Mouse (Mus musculus) kidney, postnatal 25 days (tissue): ENCODE results near the gene Atxn2.
A peak's percentile ranks its signal among the peaks of the same experiment; 100 is the strongest.
"Not testable (repeated sequence)": the region's sequence is repeated elsewhere in the genome, so short reads cannot be mapped to it uniquely, and the experiment has no call there.

Source experiments
- DNase-seq, 2 experiments: peaks; one replicate each; pipeline ENCODE4 v3.0.0; 2021; ENCODE audit warnings: mixed read lengths in 2 of 2

The Atxn2 gene

GRCm38 (mm10) chr5:121711928-121712231 is 743 bp downstream of the Atxn2 start:
- no peak for DNase-seq

- DNase-seq = peak; percentile 38 to 74
Observed at GRCm38 (mm10) chr5:121712232-121712933, 1.2 kb downstream of the Atxn2 start.

DNA sequence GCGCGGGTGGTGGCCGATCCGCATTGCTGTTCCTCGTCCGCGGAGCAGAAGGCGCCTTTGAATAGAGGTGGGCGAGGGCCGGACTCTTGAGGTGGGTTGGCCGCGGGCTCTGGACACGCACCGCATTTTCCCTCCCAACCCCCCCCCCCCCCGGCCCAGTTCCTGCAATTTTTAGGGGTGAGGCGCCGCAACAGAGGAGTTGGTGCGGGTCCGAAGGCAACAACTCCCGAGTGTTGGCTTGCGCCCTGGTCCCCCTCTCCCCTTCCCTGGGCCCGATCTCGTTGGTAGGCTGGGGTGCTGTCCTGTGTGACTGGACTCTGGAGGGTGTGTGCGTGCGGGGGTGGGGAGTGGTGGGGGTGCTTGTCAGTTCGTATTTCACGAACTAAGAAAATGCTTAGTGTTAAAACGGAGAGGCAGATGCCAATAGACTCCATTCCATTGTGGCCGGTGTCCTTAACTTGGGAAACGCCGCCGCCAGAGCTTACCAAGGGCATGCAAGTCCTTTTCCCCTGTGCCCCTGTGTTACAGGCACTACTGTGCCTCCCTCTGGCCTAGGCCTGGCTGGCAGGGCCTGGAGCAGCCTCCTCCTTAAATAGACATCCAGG is 1.9 kb downstream of the Atxn2 start:
- peak; percentile 73 to 85 for DNase-seq

- peak in 1 of 2 experiments; percentile 31 for DNase-seq
Observed at GRCm38 (mm10) chr5:121714331-121714730, 3.2 kb downstream of the Atxn2 start.

GRCm38 (mm10) chr5:121714928-121715327 is 3.8 kb downstream of the Atxn2 start:
- DNase-seq = peak; percentile 34 to 64

DNA sequence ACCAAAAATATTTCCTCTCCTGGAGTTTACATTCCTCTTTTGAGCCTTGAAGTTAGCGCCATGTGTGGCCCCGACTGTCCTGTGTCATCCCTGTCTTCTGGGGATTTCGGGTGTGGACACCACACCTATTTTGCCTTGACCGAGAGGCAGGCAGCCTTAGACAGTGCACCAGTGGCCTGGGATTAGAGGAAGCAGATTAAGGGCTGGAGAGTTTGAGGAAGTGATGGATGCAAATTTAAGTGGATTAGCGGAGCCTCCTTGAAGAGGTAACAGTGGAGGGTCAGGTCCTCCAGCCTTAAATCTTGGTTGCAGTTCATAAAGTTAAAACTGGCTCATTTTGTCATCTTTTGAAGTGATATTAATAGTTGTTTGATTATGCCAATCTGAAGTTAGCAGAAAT is 7.3 kb downstream of the Atxn2 start:
- peak in 1 of 2 experiments; percentile 16 for DNase-seq

GRCm38 (mm10) chr5:121720888-121721585 is 9.9 kb downstream of the Atxn2 start:
- DNase-seq = peak; percentile 52 to 63

DNA sequence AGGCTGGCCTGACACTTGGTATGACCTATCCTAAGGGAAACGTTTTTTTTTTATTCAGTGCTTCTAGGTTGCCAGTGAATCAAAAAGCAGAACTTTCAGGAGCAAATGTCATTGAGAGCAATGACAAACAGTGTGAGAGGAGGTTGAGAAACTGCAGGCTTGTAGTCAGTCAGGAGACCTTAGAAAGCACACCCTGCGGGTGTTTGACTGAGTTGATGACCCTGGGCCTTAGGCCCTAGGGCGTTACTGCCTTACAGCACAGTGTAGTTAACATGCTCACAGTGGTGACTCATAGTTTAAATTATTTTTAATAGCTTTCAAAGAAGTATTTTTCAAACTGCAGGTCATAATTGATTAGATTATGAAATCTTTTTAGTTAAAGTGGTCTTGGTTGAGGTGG is 10.7 kb downstream of the Atxn2 start:
- DNase-seq = no peak

GRCm38 (mm10) chr5:121724678-121725077 is 13.5 kb downstream of the Atxn2 start:
- DNase-seq = peak in 1 of 2 experiments; percentile 52

DNA sequence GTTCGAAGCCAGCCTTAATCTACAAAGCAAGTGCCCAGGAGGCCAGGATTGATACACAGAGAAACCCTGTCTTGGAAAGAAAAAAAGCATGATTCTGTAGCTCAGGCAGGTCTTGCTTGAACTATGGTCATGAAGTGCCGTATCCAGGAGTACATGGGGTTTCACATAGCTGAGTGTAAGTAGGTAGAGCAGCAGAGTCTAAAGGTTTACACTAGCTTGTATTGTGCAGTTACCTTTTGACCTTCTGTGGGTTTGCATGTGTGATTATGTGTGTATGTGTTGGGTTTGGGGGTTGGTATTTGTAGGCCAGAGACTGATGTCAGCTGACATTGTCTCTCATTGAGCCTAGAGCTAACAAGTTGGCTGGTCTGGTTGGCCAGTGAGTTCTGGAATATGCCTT is 18.9 kb downstream of the Atxn2 start:
- DNase-seq = no peak

GRCm38 (mm10) chr5:121736641-121737040 is 25.5 kb downstream of the Atxn2 start:
- no peak for DNase-seq

GRCm38 (mm10) chr5:121738162-121738561 is 27.0 kb downstream of the Atxn2 start:
- DNase-seq = not testable (repeated sequence)

DNA sequence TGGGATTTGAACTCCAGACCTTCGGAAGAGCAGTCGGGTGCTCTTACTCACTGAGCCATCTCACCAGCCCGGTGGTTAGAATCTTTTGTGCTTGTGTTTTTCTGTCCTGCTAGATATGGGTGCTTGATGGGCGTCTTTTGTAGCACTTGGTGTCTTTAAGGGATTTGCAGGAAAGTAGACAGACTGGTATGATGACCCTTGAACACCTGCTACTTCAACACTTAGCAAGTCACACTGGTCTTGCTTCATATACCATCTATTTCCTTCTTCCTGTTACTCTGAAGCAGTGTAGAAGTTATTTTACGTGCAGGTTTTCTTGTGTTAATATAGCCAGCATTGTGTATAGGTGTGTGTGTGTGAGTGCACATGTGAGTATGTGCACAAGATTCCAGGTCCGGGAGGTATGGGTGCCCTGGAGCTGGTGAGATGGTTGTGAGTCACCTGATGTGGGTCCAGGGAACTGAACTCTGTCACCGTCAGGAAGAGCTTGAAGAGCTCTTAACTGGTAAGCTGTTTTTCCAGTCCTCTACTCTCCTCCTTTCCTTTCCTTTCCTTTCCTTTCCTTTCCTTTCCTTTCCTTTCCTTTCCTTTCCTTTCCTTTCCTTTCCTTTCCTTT is 27.5 kb downstream of the Atxn2 start:
- DNase-seq = peak in 1 of 2 experiments; percentile 56

DNA sequence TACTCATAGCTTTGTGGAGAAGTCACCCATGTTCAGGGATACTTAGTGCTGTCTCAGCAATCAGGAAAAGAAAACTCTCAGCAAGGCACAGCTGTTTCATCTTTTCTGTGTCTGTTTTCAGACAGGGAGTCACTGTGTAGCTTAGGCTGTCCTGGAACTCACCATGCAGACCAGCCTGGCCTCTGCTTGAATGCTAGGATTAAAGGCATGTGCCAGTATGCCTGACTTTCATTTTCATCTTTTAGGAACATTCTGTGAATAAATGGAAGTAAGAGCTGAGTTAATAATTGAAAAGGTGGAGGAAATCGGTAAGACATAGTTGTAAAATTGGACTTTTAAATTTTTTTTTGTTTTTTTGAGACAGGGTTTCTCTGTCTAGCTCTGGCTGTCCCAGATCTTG is 29.4 kb downstream of the Atxn2 start:
- DNase-seq = no peak

GRCm38 (mm10) chr5:121742915-121743314 is 31.8 kb downstream of the Atxn2 start:
- no peak for DNase-seq

- DNase-seq = not testable (repeated sequence)
Observed at GRCm38 (mm10) chr5:121747884-121748594, 36.9 kb downstream of the Atxn2 start.

GRCm38 (mm10) chr5:121749633-121750032 is 38.5 kb downstream of the Atxn2 start:
- no peak for DNase-seq

- no peak for DNase-seq
Observed at GRCm38 (mm10) chr5:121757900-121758299, 46.8 kb downstream of the Atxn2 start.

- no peak for DNase-seq
Observed at GRCm38 (mm10) chr5:121758341-121758740, 47.2 kb downstream of the Atxn2 start.

DNA sequence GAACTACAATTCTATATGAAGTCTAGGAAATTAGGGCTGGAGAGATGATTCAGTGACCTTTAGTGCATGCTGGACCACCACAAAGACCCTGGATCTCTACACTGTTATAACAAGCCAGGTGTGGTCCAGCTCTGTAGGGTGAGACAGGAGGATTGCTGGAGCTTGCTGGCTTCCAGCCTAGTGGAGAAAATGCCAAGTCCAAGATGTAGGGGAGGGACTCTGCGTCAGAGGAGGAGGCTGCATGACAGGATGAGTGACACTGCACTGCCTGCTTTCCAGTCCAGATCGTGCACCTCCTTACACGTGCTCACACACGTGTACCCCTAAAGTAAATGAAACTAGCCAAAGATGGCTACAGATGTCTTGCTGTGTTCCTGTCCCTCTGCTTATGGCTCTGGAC is 48.8 kb downstream of the Atxn2 start:
- DNase-seq = no peak

- peak in 1 of 2 experiments; percentile 52 for DNase-seq
Observed at GRCm38 (mm10) chr5:121761459-121761858, 50.3 kb downstream of the Atxn2 start.

DNA sequence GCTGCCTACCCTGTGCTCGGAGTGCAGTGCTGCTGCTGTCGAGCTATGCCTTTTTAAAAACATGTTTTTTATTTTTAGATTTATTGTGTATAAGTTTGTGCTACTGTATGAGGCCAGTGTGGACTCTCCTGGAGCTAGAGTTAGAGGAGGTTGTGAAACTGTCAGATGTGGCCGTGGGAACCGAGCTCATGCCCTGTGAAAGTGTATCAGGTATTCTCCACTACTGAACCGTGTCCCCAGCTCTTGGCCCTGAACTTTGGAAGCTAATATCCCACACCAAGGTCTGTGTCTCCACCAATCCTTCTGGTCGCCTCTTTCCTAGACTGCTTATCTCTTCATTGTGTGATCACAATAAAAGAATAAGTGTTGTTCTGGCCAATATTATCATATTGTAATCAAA is 51.8 kb downstream of the Atxn2 start:
- DNase-seq = no peak

DNA sequence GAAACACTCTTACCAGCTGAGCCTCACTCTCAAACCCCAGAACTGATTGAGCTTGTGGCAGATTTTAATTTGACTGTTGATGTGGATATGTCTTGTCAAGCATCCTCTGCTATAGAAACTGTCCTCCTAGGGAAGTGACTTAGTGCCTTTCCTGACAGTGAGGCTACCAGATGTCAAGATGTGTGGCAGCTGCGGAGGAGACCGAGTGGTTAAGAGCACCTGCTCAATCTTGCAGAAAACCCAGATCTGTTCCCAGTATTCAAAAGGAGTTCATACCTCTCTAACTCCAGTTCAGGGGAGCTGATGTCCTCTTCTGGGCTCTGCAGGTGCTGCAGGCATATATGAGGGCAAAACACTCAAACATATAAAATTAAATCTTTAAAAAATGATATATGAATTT is 53.9 kb downstream of the Atxn2 start:
- no peak for DNase-seq
